Mouse (Mus musculus): ENCODE data around the gene Ttc34.

Gene Ttc34

DNA sequence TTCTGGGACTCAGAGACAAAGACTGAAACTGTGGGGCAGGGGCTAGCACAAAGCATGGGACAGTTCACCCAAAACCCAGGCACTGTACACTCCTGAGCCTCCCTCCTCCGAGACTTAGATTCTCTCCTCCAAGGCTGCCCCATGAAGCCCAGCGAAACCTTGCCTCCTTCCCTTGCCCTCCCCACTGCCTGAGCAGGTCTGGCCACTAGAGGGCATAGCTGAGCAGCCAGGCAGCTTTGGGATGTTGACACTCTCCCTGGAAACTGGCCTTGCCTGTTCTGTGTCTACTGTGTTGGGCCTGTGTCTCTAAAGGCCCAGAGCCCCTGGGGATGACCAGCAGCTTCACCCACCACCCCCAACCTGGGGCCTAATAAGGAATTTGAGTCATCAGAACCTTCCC lies at the start of gene Ttc34:
Gene Ttc34, plus strand, starts transcription at position 290 of the 400 bp plus-strand sequence.
- peak; percentile 41 to 54 for DNase-seq (ENCODE audit: low spot score in 2 of 2)

DNA sequence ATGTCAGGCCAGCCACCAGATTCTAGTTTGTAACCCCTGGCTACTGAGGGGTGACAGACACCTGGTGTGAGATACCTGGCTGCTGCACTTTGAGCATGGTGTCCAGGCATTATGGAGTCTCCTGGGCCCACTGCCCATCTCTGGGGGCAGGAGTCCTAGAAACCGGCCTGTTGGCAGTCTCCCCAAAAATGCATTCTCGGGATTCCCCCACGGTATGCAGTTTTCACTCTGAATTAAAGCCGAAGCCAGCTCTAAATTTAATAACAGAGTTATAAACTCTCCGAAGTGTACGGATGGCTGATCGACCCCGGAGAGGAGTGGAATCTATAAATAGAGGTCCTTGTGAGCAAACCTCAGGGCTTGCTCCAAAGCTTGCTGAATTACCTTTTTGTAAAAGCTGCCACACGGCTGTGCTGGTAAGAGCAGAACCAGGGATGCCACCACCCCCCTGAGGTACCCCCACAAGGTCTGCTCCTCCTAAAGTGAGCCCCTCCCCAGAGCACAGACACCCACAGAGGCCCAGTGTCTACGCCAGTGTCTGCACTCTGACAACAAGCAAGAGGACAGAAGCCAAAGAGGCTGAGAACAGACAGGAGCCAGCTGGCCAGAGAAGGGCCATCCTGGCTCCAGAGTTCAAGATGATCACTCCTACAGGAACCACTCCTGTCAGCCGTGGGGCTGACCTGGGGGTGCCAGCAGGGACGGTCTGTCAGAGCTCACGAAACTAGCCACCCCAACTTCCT lies 49.1 kb upstream of the Ttc34 start:
- DNase-seq (ENCODE audit: low spot score in 2 of 2), result no peak

DNA sequence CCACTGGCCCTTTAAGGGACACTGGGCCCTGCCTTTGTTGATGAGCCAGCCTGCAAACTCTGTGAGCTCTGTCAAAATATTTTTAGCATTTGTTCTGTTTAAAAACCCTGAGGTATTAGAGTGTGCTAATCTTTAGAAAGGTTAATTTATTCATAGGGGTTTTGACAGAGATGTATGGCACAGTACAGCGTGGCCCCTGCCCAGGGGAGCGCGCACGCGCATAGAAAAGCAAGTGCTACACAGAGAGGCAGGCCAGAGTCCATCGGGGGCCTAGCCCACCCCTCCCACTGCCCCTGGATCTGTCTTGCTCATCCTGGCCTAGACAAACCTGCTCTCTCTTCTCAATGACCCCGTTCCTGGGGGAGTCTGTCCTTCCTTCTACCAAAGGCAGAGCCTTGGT lies 45.4 kb upstream of the Ttc34 start:
- DNase-seq (ENCODE audit: low spot score in 2 of 2), result no peak

DNA sequence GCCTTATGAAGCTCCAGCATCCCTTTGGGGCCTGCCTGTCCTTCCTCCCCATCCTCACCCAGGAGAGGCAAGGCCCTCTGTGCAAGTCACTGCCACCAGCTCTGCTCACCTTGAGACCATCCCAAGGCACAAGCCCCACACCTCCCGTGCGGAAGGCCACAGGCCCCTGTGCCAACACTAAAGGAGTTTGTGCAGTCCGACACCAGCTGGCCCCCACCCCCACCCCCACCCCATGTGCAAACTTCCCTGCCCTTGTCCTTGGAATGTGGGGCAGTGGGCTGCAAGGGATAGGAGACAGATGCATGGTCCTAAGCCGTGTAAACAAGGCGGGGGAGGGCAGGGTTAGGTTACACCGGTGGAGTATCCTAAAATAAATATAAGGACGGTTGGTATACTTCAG lies 43.8 kb upstream of the Ttc34 start:
- no peak for DNase-seq (ENCODE audit: low spot score in 2 of 2)

DNA sequence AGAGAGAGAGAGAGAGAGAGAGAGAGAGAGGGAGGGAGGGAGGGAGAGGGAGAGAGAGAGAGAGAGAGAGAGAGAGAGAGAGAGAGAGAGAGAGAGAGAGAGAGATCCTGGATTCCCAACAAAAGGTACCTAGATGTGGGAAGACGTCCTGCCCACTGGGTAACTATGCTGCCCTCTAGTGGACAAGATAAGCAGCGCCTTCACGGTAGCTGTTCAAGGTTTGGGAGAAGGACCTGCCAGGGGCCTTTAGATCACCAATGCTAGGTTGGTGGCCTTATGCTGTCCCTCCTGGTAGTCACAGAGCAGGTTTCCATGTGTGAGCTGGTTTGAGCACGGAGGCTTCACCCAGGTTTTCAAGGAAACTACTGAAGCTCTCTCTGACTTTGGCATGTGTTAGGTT lies 39.4 kb upstream of the Ttc34 start:
- peak; percentile 37 to 58 for DNase-seq (ENCODE audit: low spot score in 2 of 2)

DNA sequence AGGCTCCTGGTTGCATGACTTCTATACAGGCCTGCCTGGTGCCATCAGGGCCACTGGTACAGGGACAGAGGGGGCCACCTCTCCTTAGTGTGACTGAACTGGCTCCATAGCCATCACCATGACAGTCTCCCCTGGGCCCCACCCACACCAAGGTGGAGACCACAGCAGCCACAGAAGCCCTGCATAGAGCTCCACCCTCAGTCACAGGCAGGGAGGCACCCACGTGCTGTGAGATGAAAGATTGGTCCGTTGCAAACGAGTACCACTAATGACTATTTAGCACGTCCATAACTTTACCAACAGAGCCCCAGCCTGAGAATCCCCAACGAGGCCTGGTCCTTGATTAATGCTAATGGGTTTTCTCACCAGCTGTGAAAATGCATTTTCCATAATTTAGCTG lies 36.7 kb upstream of the Ttc34 start:
- no peak for DNase-seq (ENCODE audit: low spot score in 2 of 2)

DNA sequence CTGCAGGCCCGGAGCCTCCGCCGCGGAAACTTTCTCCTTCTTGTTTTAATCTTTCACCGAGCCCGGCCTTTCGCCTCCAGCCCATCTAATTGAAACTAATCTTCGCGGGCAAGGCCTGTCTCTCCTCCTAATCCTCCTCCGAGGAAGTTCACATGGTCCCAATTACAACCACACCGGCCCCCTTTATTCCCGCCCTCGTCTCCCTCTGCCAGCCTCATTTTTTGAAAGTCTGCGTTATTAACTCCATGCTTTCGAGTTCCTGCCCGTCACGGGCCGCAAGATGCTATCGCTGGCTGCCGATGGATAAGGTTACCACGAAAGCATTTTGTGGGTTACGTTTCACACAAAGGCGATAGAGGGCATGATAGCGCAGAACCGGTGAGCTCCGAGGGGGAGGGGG lies 35.0 kb upstream of the Ttc34 start:
- DNase-seq (ENCODE audit: low spot score in 2 of 2), result no peak

DNA sequence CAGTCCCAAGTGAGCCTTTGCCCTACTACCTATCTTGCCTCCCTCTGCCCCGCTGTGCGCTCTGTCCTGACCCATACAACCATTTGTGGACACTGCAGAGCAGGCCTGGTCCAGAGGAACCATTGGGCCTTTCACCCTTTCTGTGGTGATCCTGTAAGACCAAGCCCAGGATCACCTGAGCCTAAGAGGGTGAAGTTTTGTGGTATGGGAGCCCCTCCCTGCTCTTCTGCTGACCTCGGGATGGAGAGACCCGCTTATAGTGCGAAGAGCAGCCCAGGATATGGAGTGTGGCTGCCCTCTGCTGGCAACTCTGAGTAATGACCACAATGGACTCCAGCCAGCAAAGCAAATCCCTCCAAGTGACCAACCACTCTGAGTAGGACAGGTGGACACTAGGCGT lies 11.6 kb upstream of the Ttc34 start:
- DNase-seq (ENCODE audit: low spot score in 2 of 2), result peak; percentile 21 to 53

DNA sequence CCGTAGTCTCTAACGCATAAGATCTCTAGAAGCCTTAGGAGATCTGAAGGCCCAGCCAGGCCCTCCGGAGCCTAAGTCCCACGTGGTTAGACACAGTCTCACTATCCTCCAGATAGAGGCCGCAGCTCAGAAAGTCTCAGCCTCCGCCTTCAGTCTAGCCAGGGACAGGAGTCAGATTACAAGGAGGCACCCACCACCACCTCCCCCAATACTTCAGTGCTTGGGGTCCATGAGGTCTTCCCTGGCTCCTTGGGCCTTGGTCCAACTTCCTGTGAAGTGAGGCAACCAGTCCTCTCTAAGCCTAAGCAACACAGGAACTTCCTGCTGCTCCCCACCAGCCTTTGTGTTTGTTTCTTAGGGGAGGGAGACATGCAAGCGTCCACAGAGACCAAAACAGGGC lies 11.0 kb upstream of the Ttc34 start:
- no peak for DNase-seq (ENCODE audit: low spot score in 2 of 2)

DNA sequence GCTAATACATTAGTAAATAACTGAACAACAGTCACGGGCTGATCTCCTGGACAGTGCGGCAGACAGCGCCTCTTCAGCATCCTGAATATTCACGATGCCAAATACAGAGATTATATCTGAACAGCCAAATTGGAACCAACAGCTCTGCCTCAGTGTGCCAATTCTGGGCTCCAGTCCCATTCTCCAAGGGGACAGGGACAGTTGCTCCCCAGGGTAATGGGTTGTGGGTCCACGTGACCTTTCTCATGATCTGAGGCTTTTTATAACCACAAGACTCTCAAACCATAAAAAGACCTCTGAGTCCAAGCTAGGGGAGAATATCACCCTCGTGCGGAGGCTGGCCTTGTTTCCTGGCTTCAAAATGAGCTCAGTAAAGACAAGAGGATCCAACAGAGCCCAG lies 10.1 kb upstream of the Ttc34 start:
- DNase-seq (ENCODE audit: low spot score in 2 of 2), result no peak

DNA sequence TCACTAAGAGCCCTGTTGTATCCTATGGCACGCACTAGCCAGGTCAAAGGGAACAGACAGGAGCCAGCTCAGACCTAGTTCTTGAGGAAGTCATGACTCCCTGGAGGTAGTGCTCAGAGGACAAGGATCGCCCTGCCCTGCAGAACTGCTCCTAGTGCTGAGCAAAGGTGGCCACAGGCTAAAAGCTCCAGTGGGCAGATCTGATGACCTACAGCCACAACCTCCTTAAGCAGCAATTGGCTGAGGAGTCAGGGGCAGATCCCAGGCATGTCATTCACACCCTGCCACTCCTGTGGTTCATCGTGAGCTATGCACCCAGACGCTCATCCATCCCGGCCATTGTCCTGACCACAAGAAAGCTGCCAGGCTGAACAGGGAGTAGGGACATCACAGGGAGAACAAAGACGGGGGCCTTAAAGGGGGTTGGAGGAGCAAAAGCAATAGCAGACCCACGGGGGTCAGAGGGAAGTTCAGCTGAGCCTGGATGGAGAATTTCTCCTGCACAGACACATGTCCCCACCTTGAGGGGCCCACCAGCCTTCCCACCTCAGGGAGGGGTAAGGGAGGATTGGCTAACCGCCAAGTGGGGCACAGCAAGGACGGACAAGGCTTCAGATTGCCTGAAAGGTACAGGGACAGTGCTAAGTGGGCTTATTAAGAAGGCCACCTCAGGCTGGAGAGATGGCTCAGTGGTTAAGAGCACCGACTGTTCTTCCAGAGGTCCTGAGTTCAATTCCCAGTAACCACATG lies 9.2 kb upstream of the Ttc34 start:
- DNase-seq (ENCODE audit: low spot score in 2 of 2), result no peak

DNA sequence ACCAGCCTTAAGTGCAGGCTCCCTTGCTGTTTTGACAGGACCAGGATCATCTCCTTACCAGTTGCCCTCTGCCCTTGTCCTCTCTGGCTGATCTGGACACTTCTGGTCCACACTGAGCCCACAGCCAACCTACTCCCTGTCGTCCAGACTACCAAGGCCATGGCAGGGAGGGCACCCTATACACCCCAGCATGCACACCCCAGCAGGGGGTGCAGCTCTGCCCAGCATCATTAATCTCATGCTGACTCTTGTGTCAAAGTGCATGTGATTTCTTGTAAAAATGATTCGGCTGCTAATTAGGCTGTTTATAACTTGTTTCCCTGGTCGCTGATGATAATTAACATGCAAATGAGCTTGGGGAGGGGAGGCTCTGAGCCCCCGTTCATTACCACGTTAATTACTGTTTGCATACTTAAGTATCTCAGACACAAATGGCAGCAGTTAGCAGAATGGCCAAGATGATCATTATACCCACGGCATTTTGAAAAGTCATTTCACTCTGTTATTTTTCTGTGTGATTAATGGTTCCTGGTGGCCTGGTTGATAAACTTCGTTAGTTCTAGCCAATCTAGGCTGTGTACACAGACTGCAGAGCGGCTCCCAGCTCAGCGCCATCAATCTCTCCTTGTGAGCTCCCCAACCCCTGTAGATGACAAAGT lies 5.2 kb upstream of the Ttc34 start:
- no peak for DNase-seq (ENCODE audit: low spot score in 2 of 2)

DNA sequence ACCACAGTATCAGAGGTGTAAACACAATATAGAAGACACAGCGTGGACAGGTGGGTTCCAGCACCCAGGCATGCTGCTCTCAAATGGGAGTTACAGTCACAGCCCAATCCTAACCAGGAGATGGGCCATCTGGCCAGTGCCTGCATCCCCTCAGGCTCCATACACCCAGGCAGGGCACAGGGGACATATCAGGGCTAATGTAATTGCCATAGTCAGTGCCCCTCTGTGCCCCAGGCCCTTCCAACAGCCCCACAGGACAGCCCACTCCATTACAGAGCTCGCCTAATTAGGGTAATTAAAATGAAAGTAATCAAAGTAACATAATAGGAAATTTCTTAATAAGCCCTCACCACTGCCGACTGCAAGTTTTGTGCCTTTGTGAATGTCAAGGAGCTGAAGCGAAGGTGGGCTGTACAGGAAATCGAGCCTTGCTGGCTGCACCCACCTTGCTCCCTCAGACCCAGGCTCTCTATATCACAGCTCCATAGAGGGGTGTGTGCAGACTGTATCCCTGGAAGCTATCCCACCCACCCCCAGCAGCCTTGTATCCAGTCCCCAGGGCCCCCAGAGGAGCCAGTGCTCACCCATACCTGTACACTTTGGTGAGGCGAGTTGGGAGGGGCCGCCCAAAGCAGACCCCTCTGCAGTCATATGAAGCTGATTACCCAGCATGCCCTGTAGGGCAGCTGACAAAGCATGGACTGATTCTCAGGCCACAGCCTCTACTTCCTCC lies 910 bp upstream of the Ttc34 start:
- DNase-seq (ENCODE audit: low spot score in 2 of 2), result no peak

DNA sequence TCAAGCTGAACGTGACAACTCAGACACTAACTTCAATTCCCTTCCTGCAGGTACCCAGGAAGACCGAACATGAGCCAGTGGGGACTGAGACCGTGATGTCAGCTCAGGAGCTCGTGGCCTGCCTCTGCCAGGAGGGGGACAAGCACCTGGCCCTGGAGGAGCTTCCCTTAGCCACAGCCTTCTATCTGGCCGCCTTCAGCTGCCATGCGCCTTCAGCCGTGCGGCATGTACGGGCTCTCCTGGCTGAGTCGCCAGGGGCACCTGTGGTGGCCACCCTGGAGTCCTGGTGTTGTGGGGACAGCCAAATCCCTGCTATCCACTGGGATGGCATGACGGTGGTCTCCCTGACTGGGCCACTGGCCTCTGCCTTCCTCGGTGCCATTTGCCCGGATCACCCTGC lies 1.5 kb downstream of the Ttc34 start:
- DNase-seq (ENCODE audit: low spot score in 2 of 2), result no peak

DNA sequence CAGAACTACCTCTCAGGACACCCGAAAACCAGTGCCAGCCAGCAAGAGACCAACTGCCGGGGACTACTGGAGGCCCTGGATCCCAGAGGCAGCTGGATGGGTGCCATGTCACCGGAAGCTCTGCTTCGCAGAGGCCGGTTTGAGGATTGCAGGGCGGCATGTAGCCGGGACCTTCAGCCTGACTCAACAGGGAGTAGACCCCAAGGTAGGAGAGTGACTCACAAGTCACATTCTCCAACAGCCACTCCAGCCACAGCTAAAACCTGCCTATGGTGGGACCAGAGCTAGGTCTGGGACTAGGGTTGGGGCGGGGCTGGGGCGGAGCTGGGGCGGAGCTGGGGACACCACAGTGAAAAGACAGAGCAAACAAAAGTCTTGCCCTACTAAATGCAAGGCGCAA lies 2.1 kb downstream of the Ttc34 start:
- DNase-seq (ENCODE audit: low spot score in 2 of 2), result no peak

DNA sequence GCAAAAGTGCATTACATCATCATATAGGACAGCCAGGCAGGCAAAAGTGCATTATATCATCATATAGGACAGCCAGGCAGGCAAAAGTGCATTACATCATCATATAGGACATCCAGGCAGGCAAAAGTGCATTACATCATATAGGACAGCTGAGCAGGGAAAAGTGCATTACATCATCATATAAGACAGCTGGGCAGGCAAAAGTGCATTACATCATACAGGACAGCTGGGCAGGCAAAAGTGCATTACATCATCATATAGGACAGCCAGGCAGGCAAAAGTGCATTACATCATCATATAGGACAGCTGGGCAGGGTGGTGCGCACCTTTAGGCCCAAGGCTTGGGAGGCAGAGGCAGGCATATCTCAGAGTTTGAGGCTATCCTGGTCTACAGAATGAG lies 15.4 kb downstream of the Ttc34 start:
- no peak for DNase-seq (ENCODE audit: low spot score in 2 of 2)

DNA sequence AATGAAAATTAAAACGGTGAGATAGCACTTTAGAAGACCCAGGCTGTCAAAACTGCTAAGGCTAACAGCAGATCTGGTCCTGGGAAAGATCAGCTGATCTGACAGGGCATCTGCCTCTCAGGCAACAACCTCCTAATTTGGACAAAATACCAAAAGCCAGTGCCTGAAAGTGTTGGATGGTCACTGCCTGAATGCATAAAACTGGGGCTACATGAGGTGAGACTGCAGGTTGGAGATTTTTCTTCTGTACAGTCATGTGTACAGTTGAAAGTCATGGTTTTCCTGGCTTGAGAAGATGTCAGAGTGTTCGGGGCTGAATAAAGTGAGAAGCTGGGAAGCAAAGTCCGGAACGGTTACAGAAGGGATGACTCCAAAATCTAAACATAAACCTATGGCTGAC lies 16.6 kb downstream of the Ttc34 start:
- DNase-seq (ENCODE audit: low spot score in 2 of 2), result no peak

DNA sequence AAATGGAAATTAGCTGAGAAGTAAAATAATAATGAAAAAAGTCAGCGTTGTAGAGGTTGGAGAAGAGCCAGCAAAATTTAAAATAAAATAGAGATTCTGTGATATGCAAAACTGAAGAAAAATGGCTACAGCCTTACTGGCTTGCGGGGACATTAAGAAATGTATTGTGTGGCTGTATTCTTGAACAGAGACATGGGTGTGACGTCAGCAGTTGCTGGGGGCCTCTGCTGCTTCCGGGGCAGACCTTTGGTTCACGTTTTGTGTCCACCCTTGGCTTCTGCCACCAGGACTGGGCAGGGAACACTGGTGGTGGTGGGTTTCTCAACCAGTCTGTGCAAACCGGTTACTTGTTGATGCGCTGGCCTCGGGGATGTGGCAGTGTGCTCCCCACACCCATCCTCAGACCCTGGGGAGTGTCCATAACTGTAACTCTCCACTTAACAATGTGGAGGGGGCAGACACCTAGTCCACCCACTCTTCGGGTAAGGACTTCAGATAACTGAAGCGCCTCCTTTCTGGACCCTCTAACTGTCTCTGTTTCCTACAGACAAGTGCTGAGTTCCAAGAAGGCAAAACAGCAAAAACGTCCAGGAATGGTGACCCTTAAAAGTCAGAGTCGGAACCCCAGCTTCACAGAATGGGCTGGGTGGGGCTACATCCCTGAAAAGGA lies 17.6 kb downstream of the Ttc34 start:
- DNase-seq (ENCODE audit: low spot score in 2 of 2), result no peak

DNA sequence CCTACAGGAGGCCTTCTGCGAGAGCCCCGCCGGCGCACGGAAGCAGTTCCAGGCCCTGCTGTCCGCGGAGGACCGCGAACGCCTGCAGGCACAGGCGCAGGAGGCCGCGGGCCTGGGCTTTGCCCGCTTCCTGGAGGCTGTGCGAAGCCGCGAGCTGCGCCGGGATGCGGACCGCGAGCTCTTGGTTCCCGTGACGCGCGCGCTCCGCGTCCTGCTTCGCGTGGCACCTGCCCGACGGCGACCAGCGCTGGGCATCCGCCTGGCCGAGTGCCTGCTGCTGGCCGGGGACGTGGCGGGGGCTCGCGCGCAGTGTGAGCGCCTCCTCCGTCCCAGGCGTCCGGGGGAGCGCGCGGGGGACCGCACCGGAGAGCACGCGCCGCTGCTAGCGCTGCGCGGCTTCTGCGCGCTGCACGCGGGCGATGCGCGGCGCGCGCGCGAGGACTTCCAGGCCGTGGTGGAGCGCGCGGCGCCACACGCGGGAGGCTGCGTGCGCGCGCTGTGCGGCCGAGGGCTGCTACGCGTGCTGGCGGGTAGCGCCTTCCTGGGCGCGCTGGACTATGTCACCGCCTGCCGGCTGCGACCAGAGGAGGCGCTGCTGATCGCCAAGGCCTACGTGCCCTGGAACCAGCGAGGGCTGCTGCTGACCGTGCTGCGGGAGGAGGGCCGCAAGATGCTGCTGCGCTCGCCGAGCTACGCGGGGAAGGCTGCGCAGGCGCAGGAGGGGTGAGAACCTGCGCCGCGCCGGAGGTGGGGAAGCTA lies 18.6 kb downstream of the Ttc34 start:
- DNase-seq (ENCODE audit: low spot score in 2 of 2), result peak; percentile 92 to 94

DNA sequence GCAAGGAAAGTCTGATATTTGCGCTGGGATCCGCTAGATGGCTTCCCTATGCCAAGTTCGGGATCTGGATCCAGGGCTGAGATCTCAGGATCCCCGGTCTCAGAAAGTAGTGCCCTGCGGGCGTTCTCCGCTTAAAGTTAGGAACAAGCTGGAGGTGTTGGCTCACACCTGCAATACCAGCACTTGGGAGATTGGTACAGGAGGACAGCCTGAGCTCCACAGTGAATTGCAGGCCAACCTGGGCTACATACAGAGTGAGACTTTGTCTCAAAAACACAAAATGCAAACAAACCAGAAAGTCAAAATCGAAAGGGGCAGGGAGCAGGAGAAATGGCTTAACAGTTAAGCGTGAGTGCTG lies 19.2 kb downstream of the Ttc34 start:
- DNase-seq (ENCODE audit: low spot score in 2 of 2), result no peak

DNA sequence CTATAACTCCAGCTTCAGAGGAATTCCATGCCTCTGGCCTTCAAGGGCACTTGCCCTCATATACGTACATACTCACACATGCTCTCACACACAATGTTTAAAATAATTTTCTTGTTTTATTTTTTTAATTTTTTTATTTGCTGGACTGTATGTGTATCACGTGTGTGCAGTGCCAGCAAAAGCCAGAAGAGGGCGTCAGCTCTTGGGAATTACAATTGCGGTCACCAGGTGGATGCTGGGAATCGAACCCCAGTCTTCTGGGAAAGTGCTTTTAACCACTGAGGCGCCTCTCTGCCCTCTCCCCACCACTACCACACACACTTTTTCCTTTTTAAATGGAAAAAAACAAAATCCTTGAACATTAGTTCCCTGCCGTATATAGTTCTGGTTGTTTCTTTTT lies 19.6 kb downstream of the Ttc34 start:
- DNase-seq (ENCODE audit: low spot score in 2 of 2), result no peak

All from frontal cortex, postnatal 36 days (tissue).